Mouse (Mus musculus) ES-E14 (cell line): Measurements from ENCODE around the gene Sys1.

Experiments used
- CHD2 ChIP-seq: IDR thresholded peaks from 2 replicates; pipeline ENCODE4 v1.6.1; 2014; ENCODE audit warnings: mild to moderate bottlenecking, low read depth, low read length, inconsistent platforms
- HCFC1 ChIP-seq: IDR thresholded peaks from 2 replicates; pipeline ENCODE4 v1.6.1; 2012; ENCODE audit warnings: low read length, inconsistent platforms, borderline replicate concordance; ENCODE audit not compliant: insufficient read depth
- MAFK ChIP-seq: IDR thresholded peaks from 2 replicates; pipeline ENCODE4 v1.6.1; 2014; ENCODE audit warnings: mild to moderate bottlenecking, low read depth, low read length, inconsistent platforms; ENCODE audit not compliant: insufficient read depth
- ZC3H11A ChIP-seq: IDR thresholded peaks from 2 replicates; pipeline ENCODE4 v1.6.1; 2012; ENCODE audit warnings: low read depth, mild to moderate bottlenecking, inconsistent platforms, low read length, borderline replicate concordance

- TF ChIP-seq MAFK (no peak), HCFC1 (no peak), ZC3H11A (no peak), CHD2 (no peak)
Measured at GRCm38 (mm10) chr2:164485681-164486257, 29.0 kb downstream of the Sys1 start, which contains the start of gene Dbndd2.
